Mouse (Mus musculus) intestine, embryonic 16.5 days (tissue): ENCODE data around the gene Map3k5. TPM values are rescaled to one million over a fixed set of nuclear protein-coding genes. Genes with fewer than 3 reads are reported as not detected.
A peak's percentile ranks its signal among the peaks of the same experiment; 100 is the strongest.

Experiments used
- ATAC-seq: fragments of 200-750 bp; cut with Nextera tagmentation; 2 replicates; pipeline ENCODE4 v1.8.0; 2017; ENCODE audit warnings: moderate TSS enrichment, moderate library complexity
- H3K27ac ChIP-seq: fragments of 300-500 bp; sonication (generic); 2 replicates; pipeline ENCODE4 v1.5.1; 2014; ENCODE audit warnings: mild to moderate bottlenecking, low read length
- H3K27me3 ChIP-seq: fragments of 300-500 bp; sonication (generic); replicated peaks from 2 replicates; pipeline ENCODE4 v1.6.1; 2014; ENCODE audit warnings: low read length, control low read depth, mixed read lengths; ENCODE audit not compliant: control insufficient read depth, insufficient read depth
- H3K36me3 ChIP-seq: fragments of 300-500 bp; sonication (generic); 2 replicates; pipeline ENCODE4 v1.6.1; 2014; ENCODE audit warnings: low read length, control low read depth; ENCODE audit not compliant: control insufficient read depth, insufficient read depth
- H3K4me1 ChIP-seq: fragments of 300-500 bp; sonication (generic); 2 replicates; pipeline ENCODE4 v1.6.1; 2014; ENCODE audit warnings: low read length, control low read depth, mixed read lengths; ENCODE audit not compliant: control insufficient read depth, insufficient read depth
- H3K4me2 ChIP-seq: fragments of 300-500 bp; sonication (generic); 2 replicates; pipeline ENCODE4 v1.6.1; 2014; ENCODE audit warnings: low read depth, low read length, control low read depth
- H3K4me3 ChIP-seq: fragments of 300-500 bp; sonication (generic); 2 replicates; pipeline ENCODE4 v1.5.1; 2014; ENCODE audit warnings: mild to moderate bottlenecking, low read length
- H3K9ac ChIP-seq: fragments of 300-500 bp; sonication (generic); 2 replicates; pipeline ENCODE4 v1.6.1; 2014; ENCODE audit warnings: low read depth, low read length
- H3K9me3 ChIP-seq: fragments of 300-500 bp; sonication (generic); 2 replicates; pipeline ENCODE4 v1.6.1; 2016; ENCODE audit warnings: low read length, control low read depth; ENCODE audit not compliant: control insufficient read depth
- WGBS: fragments of 180-500 bp; shearing (Covaris S2); extraction: QIAGEN DNeasy Blood & Tissue Kit; methylation state at CpG from one replicate; pipeline ENCODE4 v1.1.7; 2014; 5-methylcytosine and 5-hydroxymethylcytosine counted together
- polyA plus RNA-seq: library from polyadenylated mRNA; unstranded; fragments of >200 nt; fragmentation: Nextera tagmentation; extraction: Ambion mirVana; gene quantifications from 2 replicates; pipeline ENCODE4 v1.2.1, GENCODE M21; 2015

The Map3k5 gene
- polyA plus RNA-seq, 1 experiment from 2014 or later: 1.4 TPM

- Histone ChIP-seq H3K27ac (no peak overlapping the region), H3K9ac (no peak overlapping the region), H3K36me3 (no peaks in the 10 kb centered on the region), H3K9me3 (no peaks in the 10 kb centered on the region), H3K4me1 (peaks cover 8% of the 10 kb centered on the region; the same call in 1 of the 2 replicates), H3K27me3 (no peaks in the 10 kb centered on the region), H3K4me2 (no peak overlapping the region), H3K4me3 (no peak overlapping the region)
- 81% methylated on average over 3 of the region's 3 CpGs for whole genome bisulfite sequencing
- no peak for ATAC-seq
These were observed 20.3 kb downstream of the Map3k5 start for GRCm38 (mm10) chr10:19954572-19954971.

GRCm38 (mm10) chr10:19955817-19956216 is 21.5 kb downstream of the Map3k5 start:
- Histone ChIP-seq H3K4me1 (peaks cover 8% of the 10 kb centered on the region; the same call in 1 of the 2 replicates), H3K9me3 (no peaks in the 10 kb centered on the region), H3K36me3 (no peaks in the 10 kb centered on the region), H3K4me3 (no peak overlapping the region), H3K27ac (no peak overlapping the region), H3K4me2 (no peak overlapping the region), H3K27me3 (no peaks in the 10 kb centered on the region), H3K9ac (no peak overlapping the region)
- ATAC-seq: no peak
- 90% methylated on average over 6 of the region's 6 CpGs for WGBS

- H3K4me2 ChIP-seq: no peak overlapping the region
- H3K4me3 ChIP-seq: no peak overlapping the region
- no peaks in the 10 kb centered on the region for H3K27me3 ChIP-seq
- peaks cover 8% of the 10 kb centered on the region; the same call in 1 of the 2 replicates for H3K4me1 ChIP-seq
- H3K9ac ChIP-seq: no peak overlapping the region
- no peaks in the 10 kb centered on the region for H3K9me3 ChIP-seq
- ATAC-seq: peak; percentile 80
- WGBS: 34% methylated on average over 6 of the region's 6 CpGs
- H3K36me3 ChIP-seq: no peaks in the 10 kb centered on the region
- H3K27ac ChIP-seq: no peak overlapping the region
These were observed 22.5 kb downstream of the Map3k5 start for GRCm38 (mm10) chr10:19956745-19957144.

- 74% methylated on average over 6 of the region's 6 CpGs for WGBS
- H3K9ac ChIP-seq: no peak overlapping the region
- H3K27ac ChIP-seq: no peak overlapping the region
- H3K9me3 ChIP-seq: no peaks in the 10 kb centered on the region
- no peak for ATAC-seq
- no peak overlapping the region for H3K4me2 ChIP-seq
- H3K4me3 ChIP-seq: no peak overlapping the region
- no peaks in the 10 kb centered on the region for H3K36me3 ChIP-seq
- no peaks in the 10 kb centered on the region for H3K27me3 ChIP-seq
- H3K4me1 ChIP-seq: peaks cover 10% of the 10 kb centered on the region
These were observed 26.6 kb downstream of the Map3k5 start for GRCm38 (mm10) chr10:19960831-19961380.

- Histone ChIP-seq H3K9me3 (no peaks in the 10 kb centered on the region), H3K4me2 (no peak overlapping the region), H3K4me3 (no peak overlapping the region), H3K9ac (no peak overlapping the region), H3K27me3 (no peaks in the 10 kb centered on the region), H3K4me1 (peaks cover 2% of the 10 kb centered on the region; the same call in 1 of the 2 replicates), H3K27ac (no peak overlapping the region), H3K36me3 (no peaks in the 10 kb centered on the region)
- ATAC-seq: no peak
- WGBS: 71% methylated on average over 4 of the region's 4 CpGs
These were observed 28.5 kb downstream of the Map3k5 start for GRCm38 (mm10) chr10:19962746-19963145.

- no peak overlapping the region for H3K4me3 ChIP-seq
- 65% methylated on average over 1 of the region's 1 CpGs for WGBS
- H3K9me3 ChIP-seq: no peaks in the 10 kb centered on the region
- H3K27me3 ChIP-seq: no peaks in the 10 kb centered on the region
- H3K4me1 ChIP-seq: peaks cover 2% of the 10 kb centered on the region; the same call in 1 of the 2 replicates
- ATAC-seq: no peak
- no peak overlapping the region for H3K9ac ChIP-seq
- H3K27ac ChIP-seq: no peak overlapping the region
- H3K4me2 ChIP-seq: no peak overlapping the region
- no peaks in the 10 kb centered on the region for H3K36me3 ChIP-seq
These were observed 28.9 kb downstream of the Map3k5 start for GRCm38 (mm10) chr10:19963206-19963605.

- Histone ChIP-seq H3K4me2 (no peak overlapping the region), H3K4me3 (no peak overlapping the region), H3K4me1 (peaks cover 2% of the 10 kb centered on the region; the same call in 1 of the 2 replicates), H3K27ac (no peak overlapping the region), H3K9ac (no peak overlapping the region), H3K27me3 (no peaks in the 10 kb centered on the region), H3K9me3 (no peaks in the 10 kb centered on the region), H3K36me3 (no peaks in the 10 kb centered on the region)
- no peak for ATAC-seq
- WGBS: 59% methylated on average over 4 of the region's 4 CpGs
These were observed 29.8 kb downstream of the Map3k5 start for GRCm38 (mm10) chr10:19964105-19964504.

GRCm38 (mm10) chr10:19966597-19966996 is 32.3 kb downstream of the Map3k5 start:
- no peak overlapping the region for H3K9ac ChIP-seq
- no peaks in the 10 kb centered on the region for H3K36me3 ChIP-seq
- H3K27ac ChIP-seq: no peak overlapping the region
- H3K4me3 ChIP-seq: no peak overlapping the region
- no peaks in the 10 kb centered on the region for H3K9me3 ChIP-seq
- 78% methylated on average over 6 of the region's 6 CpGs for WGBS
- ATAC-seq: no peak
- no peaks in the 10 kb centered on the region for H3K27me3 ChIP-seq
- peaks cover 2% of the 10 kb centered on the region; the same call in 1 of the 2 replicates for H3K4me1 ChIP-seq
- no peak overlapping the region for H3K4me2 ChIP-seq

- Histone ChIP-seq H3K4me2 (no peak overlapping the region), H3K36me3 (no peaks in the 10 kb centered on the region), H3K4me3 (no peak overlapping the region), H3K27ac (no peak overlapping the region), H3K9ac (no peak overlapping the region), H3K4me1 (no peaks in the 10 kb centered on the region; the same call in 1 of the 2 replicates), H3K9me3 (no peaks in the 10 kb centered on the region), H3K27me3 (no peaks in the 10 kb centered on the region)
- WGBS: 76% methylated on average over 8 of the region's 8 CpGs
- no peak for ATAC-seq
These were observed 34.2 kb downstream of the Map3k5 start for GRCm38 (mm10) chr10:19968445-19968844.
